Mouse (Mus musculus) testis, adult 2 months (tissue): ENCODE data around the gene Pmepa1. TPM values are rescaled to one million over a fixed set of nuclear protein-coding genes. Genes with fewer than 3 reads are reported as not detected.

Experiments
- H3K27ac ChIP-seq: fragments of 200-500 bp; 2 replicates; pipeline ENCODE4 v1.5.1; 2012; ENCODE audit warnings: low read depth, low read length; ENCODE audit not compliant: control insufficient read depth, insufficient read depth
- H3K27me3 ChIP-seq: fragments of 200-500 bp; 2 replicates; pipeline ENCODE4 v1.6.1; 2012; ENCODE audit warnings: mild to moderate bottlenecking, low read length, moderate library complexity; ENCODE audit not compliant: control insufficient read depth, insufficient read depth
- H3K36me3 ChIP-seq: fragments of 200-500 bp; 2 replicates; pipeline ENCODE4 v1.6.1; 2012; ENCODE audit warnings: mild to moderate bottlenecking, low read length; ENCODE audit not compliant: control insufficient read depth, insufficient read depth
- H3K4me1 ChIP-seq: fragments of 200-500 bp; 2 replicates; pipeline ENCODE4 v1.6.1; 2012; ENCODE audit warnings: low read length; ENCODE audit not compliant: control insufficient read depth, insufficient read depth
- H3K4me3 ChIP-seq: fragments of 200-500 bp; 2 replicates; pipeline ENCODE4 v1.5.1; 2012; ENCODE audit warnings: low read depth, mild to moderate bottlenecking, low read length, moderate library complexity, mixed read lengths; ENCODE audit not compliant: control insufficient read depth
- CTCF ChIP-seq: fragments of 200-500 bp; IDR thresholded peaks from 2 replicates; pipeline ENCODE4 v1.5.1; 2012; ENCODE audit warnings: low read depth, mild to moderate bottlenecking, inconsistent platforms, low read length, moderate library complexity; ENCODE audit not compliant: control insufficient read depth, insufficient read depth, insufficient replicate concordance
- POLR2A ChIP-seq: fragments of 200-500 bp; IDR thresholded peaks from 2 replicates; pipeline ENCODE4 v1.6.1; 2012; ENCODE audit warnings: low read depth, mild to moderate bottlenecking, inconsistent platforms, low read length, moderate library complexity; ENCODE audit not compliant: control insufficient read depth
- polyA plus RNA-seq: library from polyadenylated mRNA; depleted of rRNA; stranded (reverse); fragments of >200 nt; gene quantifications from 2 replicates; pipeline ENCODE4 v1.2.3, GENCODE M21; 2012

The Pmepa1 gene
- polyA plus RNA-seq, 1 experiment: 2.6 TPM

- TF ChIP-seq POLR2A: no peak
- no peak for TF ChIP-seq CTCF
- Histone ChIP-seq H3K36me3 (no peaks in the 10 kb centered on the region), H3K27ac (no peak overlapping the region), H3K27me3 (no peaks in the 10 kb centered on the region), H3K4me1 (no peaks in the 10 kb centered on the region), H3K4me3 (peak overlapping the region; percentile 79)
Observed at GRCm38 (mm10) chr2:173289928-173290327, 13.6 kb upstream of the Pmepa1 start.

- TF ChIP-seq POLR2A (no peak), CTCF (no peak)
- H3K36me3 ChIP-seq: no peaks in the 10 kb centered on the region
- no peaks in the 10 kb centered on the region for H3K27me3 ChIP-seq
- no peak overlapping the region for H3K4me3 ChIP-seq
- H3K27ac ChIP-seq: no peak overlapping the region
- H3K4me1 ChIP-seq: no peaks in the 10 kb centered on the region
Observed at GRCm38 (mm10) chr2:173285816-173286538, 9.6 kb upstream of the Pmepa1 start.

- Histone ChIP-seq H3K4me3 (no peak overlapping the region), H3K36me3 (no peaks in the 10 kb centered on the region), H3K4me1 (no peaks in the 10 kb centered on the region), H3K27ac (no peak overlapping the region), H3K27me3 (no peaks in the 10 kb centered on the region)
- no peak for TF ChIP-seq POLR2A
- TF ChIP-seq CTCF: no peak
Observed at GRCm38 (mm10) chr2:173284771-173285170, 8.4 kb upstream of the Pmepa1 start.

DNA sequence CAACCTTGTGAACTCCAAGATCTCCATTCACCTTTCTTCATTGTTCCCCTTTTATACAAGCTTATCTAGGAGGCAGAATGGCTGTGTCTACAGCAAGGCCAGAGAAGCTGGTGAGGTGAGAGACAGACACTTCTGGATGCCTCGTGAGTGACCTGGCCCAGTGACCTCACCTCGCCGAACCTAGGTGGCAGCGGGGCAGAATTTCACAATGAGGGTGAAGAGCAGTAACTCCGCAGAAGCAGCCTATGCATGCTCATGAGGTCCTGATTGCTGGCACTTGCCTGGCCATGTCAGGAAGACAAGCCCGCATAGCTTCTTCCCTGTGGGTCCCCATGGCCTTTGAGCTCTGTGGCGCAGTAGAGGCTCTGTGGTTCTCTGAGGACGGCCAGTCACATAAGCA, 5.9 kb upstream of the Pmepa1 start:
- H3K4me1 ChIP-seq: peaks cover 2% of the 10 kb centered on the region
- no peak overlapping the region for H3K4me3 ChIP-seq
- no peaks in the 10 kb centered on the region for H3K36me3 ChIP-seq
- TF ChIP-seq CTCF (no peak), POLR2A (no peak)
- no peak overlapping the region for H3K27ac ChIP-seq
- no peaks in the 10 kb centered on the region for H3K27me3 ChIP-seq

DNA sequence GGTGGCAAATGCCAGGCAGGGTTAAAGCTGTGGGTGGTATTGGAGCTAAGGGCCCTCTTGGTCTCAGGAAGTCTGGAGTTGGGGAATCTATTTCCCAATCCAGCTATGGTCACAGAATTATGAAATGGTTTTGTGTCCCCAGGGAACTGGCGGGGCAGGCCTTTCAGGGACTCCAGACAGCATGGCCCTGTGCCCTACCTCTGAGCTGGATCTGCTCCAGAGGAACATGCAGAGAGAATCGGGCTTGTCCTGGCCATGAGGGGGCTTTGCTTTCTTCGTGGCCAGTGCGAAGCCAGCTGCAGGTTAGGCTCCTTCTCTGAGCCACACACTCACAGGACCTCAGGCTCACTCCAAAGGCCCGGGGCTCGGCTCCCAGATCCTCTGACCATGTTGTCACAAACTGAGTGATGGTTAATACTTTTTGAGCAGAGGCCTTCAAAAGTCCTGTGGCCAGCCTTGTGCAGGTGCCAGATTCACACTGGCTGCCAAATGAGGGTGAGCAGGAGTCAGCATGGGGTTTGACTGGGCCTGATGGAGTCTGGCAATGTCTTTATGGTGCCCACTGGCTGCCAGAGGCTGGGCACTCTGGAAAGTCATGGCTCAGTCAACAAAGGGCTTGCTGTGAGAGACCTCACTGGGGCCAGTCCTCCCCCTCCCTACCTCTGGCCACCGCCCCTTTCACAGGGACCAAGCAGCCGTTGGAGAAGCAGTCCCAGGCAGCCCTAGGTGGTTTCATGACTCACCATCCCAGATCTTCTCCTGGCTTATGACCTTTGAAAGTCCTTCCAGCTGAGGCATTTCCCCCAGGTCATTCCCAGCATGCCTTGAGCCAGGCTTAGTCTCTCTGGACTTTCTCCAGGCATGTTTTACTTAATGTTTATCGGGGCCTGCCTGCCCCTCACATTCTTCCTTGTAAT, 4.9 kb upstream of the Pmepa1 start:
- no peak overlapping the region for H3K27ac ChIP-seq
- no peak for TF ChIP-seq POLR2A
- no peak for TF ChIP-seq CTCF
- H3K27me3 ChIP-seq: no peaks in the 10 kb centered on the region
- H3K4me1 ChIP-seq: peaks cover 9% of the 10 kb centered on the region
- no peaks in the 10 kb centered on the region for H3K36me3 ChIP-seq
- H3K4me3 ChIP-seq: no peak overlapping the region

GRCm38 (mm10) chr2:173278846-173279580, 2.7 kb upstream of the Pmepa1 start:
- TF ChIP-seq POLR2A (no peak), CTCF (peak; percentile 63; the same call in 1 of the 2 replicates)
- Histone ChIP-seq H3K4me1 (peaks cover 14% of the 10 kb centered on the region), H3K27me3 (no peaks in the 10 kb centered on the region), H3K27ac (no peak overlapping the region), H3K36me3 (no peaks in the 10 kb centered on the region), H3K4me3 (no peak overlapping the region)

GRCm38 (mm10) chr2:173276859-173277258, 526 bp upstream of the Pmepa1 start:
- Histone ChIP-seq H3K36me3 (no peaks in the 10 kb centered on the region), H3K4me1 (peaks cover 14% of the 10 kb centered on the region), H3K27ac (no peak overlapping the region), H3K27me3 (no peaks in the 10 kb centered on the region), H3K4me3 (peak overlapping the region; percentile 75)
- TF ChIP-seq POLR2A: no peak
- no peak for TF ChIP-seq CTCF
